Mouse (Mus musculus) MEL (cell line): ENCODE results near the gene Rag2.

ENCODE experiments used
- CTCF ChIP-seq, 3 experiments: IDR thresholded peaks in 2 of 3; conservative IDR thresholded peaks in 1 of 3; 2 replicates each; pipeline ENCODE4 v1.5.1; 2011 to 2012; ENCODE audit warnings: low read length in 3 of 3, low read depth in 2 of 3, mild to moderate bottlenecking in 2 of 3, improper control_type of control experiment in 1 of 3, inconsistent platforms in 1 of 3, mixed read lengths in 1 of 3, moderate library complexity in 1 of 3; ENCODE audit not compliant: control insufficient read depth in 1 of 3, insufficient read depth in 1 of 3, poor library complexity in 1 of 3, severe bottlenecking in 1 of 3
- EP300 ChIP-seq, 2 experiments: IDR thresholded peaks; 2 replicates each; pipeline ENCODE4 v1.6.1; 2011; ENCODE audit warnings: improper control_type of control experiment in 2 of 2, low read length in 2 of 2, low read depth in 1 of 2, mild to moderate bottlenecking in 1 of 2
- GABPA ChIP-seq: IDR thresholded peaks from 2 replicates; pipeline ENCODE4 v1.6.1; 2012; ENCODE audit warnings: low read depth, mild to moderate bottlenecking, inconsistent platforms, low read length, improper control_type of control experiment, moderate library complexity
- GATA1 ChIP-seq: IDR thresholded peaks from 2 replicates; pipeline ENCODE4 v1.6.1; 2011; ENCODE audit warnings: low read depth, low read length, improper control_type of control experiment
- MAX ChIP-seq: IDR thresholded peaks from 2 replicates; pipeline ENCODE4 v1.6.1; 2011; ENCODE audit warnings: low read length, improper control_type of control experiment
- MYB ChIP-seq: IDR thresholded peaks from 2 replicates; pipeline ENCODE4 v1.6.1; 2011; ENCODE audit warnings: mild to moderate bottlenecking, low read depth, low read length, improper control_type of control experiment
- POLR2AphosphoS2 ChIP-seq: IDR thresholded peaks from 2 replicates; pipeline ENCODE4 v1.6.1; 2011; ENCODE audit warnings: low read length, improper control_type of control experiment
- TCF12 ChIP-seq: IDR thresholded peaks from 2 replicates; pipeline ENCODE4 v1.6.1; 2014; ENCODE audit warnings: low read depth, mild to moderate bottlenecking, inconsistent platforms, low read length, improper control_type of control experiment, moderate library complexity
- UBTF ChIP-seq: IDR thresholded peaks from 2 replicates; pipeline ENCODE4 v1.6.1; 2012; ENCODE audit warnings: low read depth, mild to moderate bottlenecking, inconsistent platforms, low read length, improper control_type of control experiment, moderate library complexity, borderline replicate concordance; ENCODE audit not compliant: insufficient read depth

- TF ChIP-seq GATA1 (no peak), CTCF (IDR thresholded peaks at IDR 0.05 in 2 of 3, conservative IDR thresholded peaks at IDR 0.05 in 1 of 3; ENCODE audit: control insufficient read depth in 1 of 3, insufficient read depth in 1 of 3, low read depth in 2 of 3, low read length in 3 of 3, poor library complexity in 1 of 3, severe bottlenecking in 1 of 3) (no peak), UBTF (no peak), MYB (no peak), TCF12 (no peak), EP300 (IDR thresholded peaks at IDR 0.05; ENCODE audit: low read depth in 1 of 2, low read length in 2 of 2) (no peak), MAX (no peak), GABPA (no peak), POLR2AphosphoS2 (no peak)
Observed at GRCm38 (mm10) chr2:101649114-101649671, 24.7 kb downstream of the Rag2 start, which contains the start of the genes Rag1 and B230118H07Rik.
